Mouse (Mus musculus) liver, postnatal 0 days (tissue): Measurements from ENCODE around the gene Coa3. TPM values are rescaled to one million over a fixed set of nuclear protein-coding genes. Genes with fewer than 3 reads are reported as not detected.

Source experiments
- ATAC-seq: fragments of 200-750 bp; cut with Nextera tagmentation; 2 replicates; pipeline ENCODE4 v1.8.0; 2017; ENCODE audit warnings: mild to moderate bottlenecking, moderate library complexity
- DNase-seq: peaks from one replicate; pipeline ENCODE4 v3.0.0-alpha.2; 2016
- H3K27ac ChIP-seq: fragments of 300-500 bp; sonication (generic); 2 replicates; pipeline ENCODE4 v1.5.1; 2014; ENCODE audit warnings: antibody characterized with exemption, moderate library complexity, mild to moderate bottlenecking, low read depth
- H3K27me3 ChIP-seq: fragments of 300-500 bp; sonication (generic); 2 replicates; pipeline ENCODE4 v1.6.1; 2014; ENCODE audit warnings: low read length, control low read depth, mixed read lengths; ENCODE audit not compliant: insufficient read depth
- H3K36me3 ChIP-seq: fragments of 300-500 bp; sonication (generic); replicated peaks from 2 replicates; pipeline ENCODE4 v1.6.1; 2014; ENCODE audit warnings: mild to moderate bottlenecking, control low read depth, low read length, moderate library complexity, mixed read lengths; ENCODE audit not compliant: insufficient read depth
- H3K4me1 ChIP-seq: fragments of 300-500 bp; sonication (generic); 2 replicates; pipeline ENCODE4 v1.6.1; 2014; ENCODE audit warnings: antibody characterized with exemption, mild to moderate bottlenecking, control low read depth; ENCODE audit not compliant: insufficient read depth
- H3K4me2 ChIP-seq: fragments of 300-500 bp; sonication (generic); 2 replicates; pipeline ENCODE4 v1.6.1; 2014; ENCODE audit warnings: low read depth, mild to moderate bottlenecking, low read length, moderate library complexity, mixed read lengths
- H3K4me3 ChIP-seq: fragments of 300-500 bp; sonication (generic); 2 replicates; pipeline ENCODE4 v1.5.1; 2014; ENCODE audit warnings: low read depth, low read length
- H3K9ac ChIP-seq: fragments of 300-500 bp; sonication (generic); replicated peaks from 2 replicates; pipeline ENCODE4 v1.6.1; 2014; ENCODE audit warnings: mild to moderate bottlenecking, moderate library complexity
- H3K9me3 ChIP-seq: fragments of 300-500 bp; sonication (generic); 2 replicates; pipeline ENCODE4 v1.6.1; 2016; ENCODE audit warnings: mild to moderate bottlenecking, control low read depth, low read length, mixed read lengths
- CTCF ChIP-seq: sonication (generic); IDR thresholded peaks from 2 replicates; pipeline ENCODE4 v1.5.1; 2016; ENCODE audit warnings: antibody characterized with exemption, low read depth
- EP300 ChIP-seq: IDR thresholded peaks from 2 replicates; pipeline ENCODE4 v1.6.1; 2016; ENCODE audit warnings: antibody characterized with exemption, low read depth, mild to moderate bottlenecking
- WGBS: fragments of 180-500 bp; shearing (Covaris S2); extraction: QIAGEN DNeasy Blood & Tissue Kit; methylation state at CpG from one replicate; pipeline ENCODE4 v1.1.7; 2014; ENCODE audit not compliant: insufficient replicate concordance; 5-methylcytosine and 5-hydroxymethylcytosine counted together
- polyA plus RNA-seq: library from polyadenylated mRNA; unstranded; fragments of >200 nt; fragmentation: Nextera tagmentation; extraction: Ambion mirVana; gene quantifications from 2 replicates; pipeline ENCODE4 v1.2.1, GENCODE M21; 2015

The Coa3 gene
- polyA plus RNA-seq, 1 experiment from 2014 or later, result 86.6 TPM

- no peaks in the 10 kb centered on the region for H3K9me3 ChIP-seq
- no peak overlapping the region for H3K27ac ChIP-seq
- H3K27me3 ChIP-seq, result no peaks in the 10 kb centered on the region
- no peak overlapping the region for H3K4me2 ChIP-seq
- no peak for TF ChIP-seq CTCF
- TF ChIP-seq EP300, result no peak
- H3K4me3 ChIP-seq, result no peak overlapping the region
- 25% methylated on average over 5 of the region's 5 CpGs for WGBS
- peaks cover 5% of the 10 kb centered on the region; the same call in 1 of the 2 replicates for H3K4me1 ChIP-seq
- H3K36me3 ChIP-seq, result no peaks in the 10 kb centered on the region
- DNase-seq (no peak), ATAC-seq (no peak)
- no peak overlapping the region; the same call in 1 of the 2 replicates for H3K9ac ChIP-seq
These were observed 28.8 kb upstream of the Coa3 start for GRCm38 (mm10) chr11:101307744-101308143.

DNA sequence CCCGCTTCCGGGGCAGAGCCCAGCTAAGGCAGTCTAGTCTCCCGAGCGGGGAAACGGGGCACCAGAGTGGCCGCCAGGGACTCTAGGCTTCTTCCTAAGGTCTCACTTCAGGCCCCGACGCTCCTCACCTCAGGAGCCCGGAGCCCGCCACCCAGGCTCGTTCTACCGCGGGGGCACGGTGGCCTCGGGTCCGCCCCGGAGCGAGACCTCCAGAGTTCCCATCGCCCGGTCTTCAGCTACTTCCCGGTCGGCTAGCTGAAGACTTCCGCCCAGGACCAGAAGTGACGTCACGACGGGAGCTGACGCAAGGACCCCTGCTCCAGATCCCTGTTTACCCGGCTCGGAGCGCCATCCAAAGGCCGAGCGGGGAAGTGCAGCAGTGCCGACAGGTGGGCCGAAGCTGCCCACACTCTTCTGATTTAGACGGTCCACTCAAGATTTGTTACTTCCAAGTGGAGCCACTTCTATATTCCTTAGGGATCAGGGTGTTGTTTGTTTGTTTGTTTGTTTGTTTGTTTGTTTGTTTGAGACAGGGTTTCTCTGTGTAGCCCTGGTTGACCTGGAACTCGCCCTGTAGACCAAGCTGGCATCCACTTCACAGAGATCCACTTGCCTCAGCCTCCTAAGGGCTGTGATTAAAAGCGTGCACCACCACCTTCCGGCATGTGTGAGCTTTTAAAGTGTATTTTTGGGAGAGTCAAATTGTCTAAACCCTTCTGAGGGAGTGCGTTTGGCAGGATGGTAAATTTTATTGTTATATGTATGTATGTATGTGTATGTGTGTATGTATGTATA, 23.3 kb upstream of the Coa3 start, which contains the start of gene Becn1:
TSS of gene Becn1 (minus strand) at position 283 of the 795 bp plus-strand sequence.
- DNase-seq, result peak; percentile 99
- Histone ChIP-seq H3K4me3 (peak within 1 kb of the TSS; percentile 98), H3K36me3 (peaks cover 21% of the 10 kb centered on the region), H3K4me1 (peaks cover 16% of the 10 kb centered on the region), H3K9ac (peak within 1 kb of the TSS; percentile 98), H3K27me3 (no peaks in the 10 kb centered on the region), H3K4me2 (peak within 1 kb of the TSS; percentile 89), H3K9me3 (no peaks in the 10 kb centered on the region), H3K27ac (peak within 1 kb of the TSS; percentile 90)
- ATAC-seq, result peak; percentile 96
- 6% methylated on average over 39 of the region's 39 CpGs for WGBS
- TF ChIP-seq EP300, result peak; percentile 57; the same call in 1 of the 2 replicates
- peak; percentile 99 for TF ChIP-seq CTCF

GRCm38 (mm10) chr11:101301299-101302003, 22.5 kb upstream of the Coa3 start:
- peak overlapping the region; percentile 98 for H3K9ac ChIP-seq
- H3K4me3 ChIP-seq, result peak overlapping the region; percentile 98
- WGBS, result 9% methylated on average over 26 of the region's 26 CpGs
- peaks cover 16% of the 10 kb centered on the region for H3K4me1 ChIP-seq
- peak overlapping the region; percentile 90 for H3K27ac ChIP-seq
- DNase-seq, result no peak
- ATAC-seq, result peak; percentile 54
- H3K27me3 ChIP-seq, result no peaks in the 10 kb centered on the region
- TF ChIP-seq EP300, result no peak
- H3K4me2 ChIP-seq, result peak overlapping the region; percentile 89
- H3K36me3 ChIP-seq, result peaks cover 27% of the 10 kb centered on the region
- no peaks in the 10 kb centered on the region for H3K9me3 ChIP-seq

DNA sequence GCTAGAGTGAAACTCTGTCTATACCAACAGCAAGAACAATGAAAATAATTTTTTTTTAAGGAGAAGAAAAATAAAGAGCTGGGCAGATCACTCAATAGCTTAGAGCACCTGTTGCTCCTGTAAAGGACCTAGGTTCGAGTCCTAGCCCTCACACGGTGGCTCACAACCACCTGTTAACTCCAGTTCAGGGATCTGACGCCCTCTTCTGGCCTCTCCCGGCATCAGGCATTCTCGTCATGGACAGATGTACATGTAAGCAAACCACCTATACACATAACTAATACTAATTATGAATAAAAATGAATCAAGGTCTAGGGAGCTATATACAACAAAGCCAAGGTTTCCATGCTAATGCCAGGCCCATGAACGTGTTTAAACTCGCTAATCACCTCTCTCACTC, 22.0 kb upstream of the Coa3 start:
- Histone ChIP-seq H3K4me3 (peak overlapping the region; percentile 98), H3K4me1 (peaks cover 16% of the 10 kb centered on the region), H3K9me3 (no peaks in the 10 kb centered on the region), H3K27me3 (no peaks in the 10 kb centered on the region), H3K36me3 (peaks cover 32% of the 10 kb centered on the region), H3K4me2 (peak overlapping the region; percentile 89), H3K9ac (peak overlapping the region; percentile 98), H3K27ac (no peak overlapping the region)
- no peak for ATAC-seq
- no peak for TF ChIP-seq EP300
- TF ChIP-seq CTCF, result peak; percentile 64
- WGBS, result 57% methylated on average over 7 of the region's 7 CpGs
- peak; percentile 67 for DNase-seq

DNA sequence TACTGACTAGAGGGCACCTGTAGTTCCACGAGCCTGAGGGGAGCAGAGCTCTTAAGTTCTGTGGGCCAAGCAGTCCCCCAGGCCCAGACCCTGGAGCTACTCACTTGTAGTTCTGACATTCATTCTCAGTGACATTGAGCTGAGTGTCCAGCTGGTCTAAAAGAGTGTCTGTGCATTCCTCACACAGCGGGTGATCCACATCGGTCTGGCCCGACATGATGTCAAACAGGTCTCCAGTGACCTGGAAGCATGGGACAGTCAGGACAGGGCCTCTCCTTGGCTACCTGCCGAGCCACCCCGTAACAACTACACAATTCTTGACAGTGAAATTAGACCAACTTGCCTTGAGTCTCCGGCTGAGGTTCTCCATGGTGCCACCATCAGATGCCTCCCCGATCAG, 16.3 kb upstream of the Coa3 start:
- Histone ChIP-seq H3K36me3 (peaks cover 83% of the 10 kb centered on the region), H3K27ac (no peak overlapping the region), H3K4me1 (no peaks in the 10 kb centered on the region; the same call in 1 of the 2 replicates), H3K4me3 (no peak overlapping the region), H3K4me2 (no peak overlapping the region), H3K27me3 (no peaks in the 10 kb centered on the region), H3K9ac (no peak overlapping the region), H3K9me3 (no peaks in the 10 kb centered on the region)
- 97% methylated on average over 8 of the region's 8 CpGs for WGBS
- no peak for DNase-seq
- ATAC-seq, result no peak
- TF ChIP-seq CTCF (no peak), EP300 (no peak)

GRCm38 (mm10) chr11:101291231-101291630, 12.3 kb upstream of the Coa3 start:
- ATAC-seq, result no peak
- H3K27me3 ChIP-seq, result no peaks in the 10 kb centered on the region
- no peak overlapping the region for H3K27ac ChIP-seq
- no peak overlapping the region for H3K9ac ChIP-seq
- H3K4me3 ChIP-seq, result no peak overlapping the region
- H3K9me3 ChIP-seq, result no peaks in the 10 kb centered on the region
- DNase-seq, result no peak
- TF ChIP-seq CTCF, result no peak
- no peak for TF ChIP-seq EP300
- H3K4me2 ChIP-seq, result no peak overlapping the region
- peaks cover 78% of the 10 kb centered on the region for H3K36me3 ChIP-seq
- 89% methylated on average over 8 of the region's 8 CpGs for WGBS
- peaks cover 4% of the 10 kb centered on the region; the same call in 1 of the 2 replicates for H3K4me1 ChIP-seq
